Mouse (Mus musculus) mammary gland, adult 2 months (tissue): ENCODE results near the gene Sh2d7. TPM values are rescaled to one million over a fixed set of nuclear protein-coding genes. Genes with fewer than 3 reads are reported as not detected.

Experiments
- polyA plus RNA-seq: library from polyadenylated mRNA; depleted of rRNA; stranded (reverse); fragments of >200 nt; gene quantifications from 2 replicates; pipeline ENCODE4 v1.2.3, GENCODE M21; 2012; ENCODE audit warnings: low replicate concordance; rRNA removed

Gene Sh2d7
- not detected in 2 replicates for polyA plus RNA-seq

DNA sequence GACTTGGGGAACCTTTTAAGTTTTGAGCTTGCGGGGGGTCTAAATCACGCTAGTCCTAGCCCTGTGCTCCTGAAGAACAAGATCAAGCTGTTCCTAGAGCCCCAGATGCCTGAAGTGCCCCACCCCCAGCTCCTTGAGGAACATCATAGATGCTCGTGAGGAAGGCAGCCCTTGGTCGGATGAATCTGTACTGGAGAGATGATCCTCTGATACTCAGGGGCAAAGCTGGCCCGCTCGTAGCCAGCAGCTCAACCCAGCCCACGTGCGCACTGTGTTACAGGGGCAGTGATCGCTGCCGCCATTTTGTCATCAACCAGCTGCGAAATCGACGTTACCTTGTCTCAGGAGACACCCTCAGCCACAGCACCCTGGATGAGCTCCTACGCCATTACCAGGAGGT lies at the start of gene Sh2d7:
Sh2d7 (plus strand) TSS at position 301 of the 400 bp plus-strand sequence.

GRCm38 (mm10) chr9:54501453-54502110 lies 37.2 kb upstream of the Sh2d7 start, which contains the start of gene Dmxl2:
TSS of gene Dmxl2 (minus strand) at chr9:54501626.

GRCm38 (mm10) chr9:54559771-54560471 lies 21.1 kb downstream of the Sh2d7 start, which contains the start of gene Cib2:
TSS of gene Cib2 (minus strand) at chr9:54560218.

DNA sequence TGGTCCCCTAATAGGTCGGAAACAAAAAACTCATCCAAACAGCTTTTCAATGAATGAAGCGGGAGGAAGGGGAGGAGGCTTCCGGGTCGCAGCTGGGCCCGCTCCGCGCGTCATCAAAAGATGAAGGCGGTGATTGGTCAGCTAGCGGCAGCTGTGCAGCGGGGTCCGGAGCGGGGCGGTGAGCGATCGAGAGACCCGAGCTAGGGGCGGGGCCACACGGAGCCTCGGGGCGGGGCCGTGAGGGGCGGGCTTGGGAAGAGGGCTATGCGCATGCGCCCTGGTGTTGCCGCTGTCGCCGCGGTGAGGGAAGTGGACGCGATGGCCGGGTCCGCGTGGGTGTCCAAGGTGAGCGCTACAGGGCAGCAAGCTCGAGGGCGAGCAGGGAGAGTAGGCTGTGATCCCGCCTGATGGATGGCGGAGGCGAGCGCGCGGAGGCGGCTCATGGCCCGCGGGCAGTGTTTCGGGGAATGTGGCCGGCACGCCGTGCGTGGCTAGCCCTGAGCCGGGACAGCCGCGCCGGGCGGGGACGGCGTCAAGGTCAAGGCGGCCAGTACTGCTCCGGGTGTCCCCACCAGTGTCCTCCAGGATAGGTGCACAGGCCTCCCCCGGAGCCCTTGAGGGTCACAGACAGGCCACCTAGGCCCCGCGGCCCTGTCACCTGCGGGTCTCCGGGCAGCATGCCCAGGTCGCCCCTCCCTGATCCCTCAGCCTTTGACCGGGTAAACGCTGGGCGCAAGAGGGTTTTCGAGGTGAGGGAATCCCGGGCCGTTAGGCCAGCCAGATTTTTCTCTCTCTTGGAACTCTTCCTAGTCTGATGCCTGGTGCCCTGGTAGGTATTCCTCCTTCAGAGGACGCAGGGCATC lies 47.6 kb downstream of the Sh2d7 start, which contains the start of gene Idh3a:
Idh3a (plus strand) TSS at position 136 of the 863 bp plus-strand sequence.

Other genes starting within 250 kb of the Sh2d7 start
- gene Dmxl2, start 37.4 kb upstream of the Sh2d7 start, polyA plus RNA-seq: 1.4 and 4.6 TPM in 2 replicates
- 45.9 and 88.1 TPM in 2 replicates for gene Cib2, start 21.2 kb downstream of the Sh2d7 start, polyA plus RNA-seq
- 56.5 and 199 TPM in 2 replicates for gene Idh3a, start 47.4 kb downstream of the Sh2d7 start, polyA plus RNA-seq
- gene Acsbg1, start 122.9 kb downstream of the Sh2d7 start, polyA plus RNA-seq: 16.3 and 23.7 TPM in 2 replicates
- 4.6 and 15.4 TPM in 2 replicates for gene Dnaja4, start 159.9 kb downstream of the Sh2d7 start, polyA plus RNA-seq
- gene Wdr61, start 195.5 kb downstream of the Sh2d7 start, polyA plus RNA-seq: 19.1 and 46.1 TPM in 2 replicates
- 11.7 and 22.6 TPM in 2 replicates for gene Crabp1, start 225.8 kb downstream of the Sh2d7 start, polyA plus RNA-seq